Mouse (Mus musculus) hindbrain, embryonic 16.5 days (tissue): ENCODE measurements around the gene Tmem170. TPM values are rescaled to one million over a fixed set of nuclear protein-coding genes. Genes with fewer than 3 reads are reported as not detected.
"Not testable (repeated sequence)": the region's sequence is repeated elsewhere in the genome, so short reads cannot be mapped to it uniquely, and the experiment has no call there.

Experiments
- ATAC-seq: fragments of 200-750 bp; cut with Nextera tagmentation; 2 replicates; pipeline ENCODE4 v1.8.0; 2017; ENCODE audit warnings: moderate TSS enrichment, moderate library complexity
- H3K27ac ChIP-seq: fragments of 300-500 bp; sonication (generic); 2 replicates; pipeline ENCODE4 v1.5.1; 2014; ENCODE audit warnings: low read depth, mild to moderate bottlenecking, control low read depth, low read length, moderate library complexity
- H3K27me3 ChIP-seq: fragments of 300-500 bp; sonication (generic); replicated peaks from 2 replicates; pipeline ENCODE4 v1.6.1; 2014; ENCODE audit warnings: low read length; ENCODE audit not compliant: control insufficient read depth, insufficient read depth
- H3K36me3 ChIP-seq: fragments of 300-500 bp; sonication (generic); 2 replicates; pipeline ENCODE4 v1.6.1; 2014; ENCODE audit warnings: mild to moderate bottlenecking, low read length, moderate library complexity, mixed read lengths; ENCODE audit not compliant: control insufficient read depth, insufficient read depth
- H3K4me1 ChIP-seq: fragments of 300-500 bp; sonication (generic); 2 replicates; pipeline ENCODE4 v1.6.1; 2014; ENCODE audit warnings: low read depth, low read length; ENCODE audit not compliant: control insufficient read depth, insufficient read depth
- H3K4me2 ChIP-seq: fragments of 300-500 bp; sonication (generic); 2 replicates; pipeline ENCODE4 v1.6.1; 2014; ENCODE audit warnings: mild to moderate bottlenecking, low read length, control low read depth, moderate library complexity
- H3K4me3 ChIP-seq: fragments of 300-500 bp; sonication (generic); 2 replicates; pipeline ENCODE4 v1.5.1; 2014; ENCODE audit warnings: mild to moderate bottlenecking, low read length, control low read depth, moderate library complexity
- H3K9ac ChIP-seq: fragments of 300-500 bp; sonication (generic); 2 replicates; pipeline ENCODE4 v1.6.1; 2014; ENCODE audit warnings: low read depth, mild to moderate bottlenecking, control low read depth, low read length, moderate library complexity
- H3K9me3 ChIP-seq: fragments of 300-500 bp; sonication (generic); 2 replicates; pipeline ENCODE4 v1.6.1; 2014; ENCODE audit warnings: mild to moderate bottlenecking, low read length, moderate library complexity; ENCODE audit not compliant: control insufficient read depth
- WGBS: fragments of 180-500 bp; shearing (Covaris S2); extraction: QIAGEN DNeasy Blood & Tissue Kit; methylation state at CpG from one replicate; pipeline ENCODE4 v1.1.7; 2014; 5-methylcytosine and 5-hydroxymethylcytosine counted together
- polyA plus RNA-seq: library from polyadenylated mRNA; unstranded; fragments of >200 nt; fragmentation: Nextera tagmentation; extraction: Ambion mirVana; gene quantifications from 2 replicates; pipeline ENCODE4 v1.2.1, GENCODE M21; 2015

The Tmem170 gene
- polyA plus RNA-seq, 1 experiment from 2014 or later = 3.6 TPM

DNA sequence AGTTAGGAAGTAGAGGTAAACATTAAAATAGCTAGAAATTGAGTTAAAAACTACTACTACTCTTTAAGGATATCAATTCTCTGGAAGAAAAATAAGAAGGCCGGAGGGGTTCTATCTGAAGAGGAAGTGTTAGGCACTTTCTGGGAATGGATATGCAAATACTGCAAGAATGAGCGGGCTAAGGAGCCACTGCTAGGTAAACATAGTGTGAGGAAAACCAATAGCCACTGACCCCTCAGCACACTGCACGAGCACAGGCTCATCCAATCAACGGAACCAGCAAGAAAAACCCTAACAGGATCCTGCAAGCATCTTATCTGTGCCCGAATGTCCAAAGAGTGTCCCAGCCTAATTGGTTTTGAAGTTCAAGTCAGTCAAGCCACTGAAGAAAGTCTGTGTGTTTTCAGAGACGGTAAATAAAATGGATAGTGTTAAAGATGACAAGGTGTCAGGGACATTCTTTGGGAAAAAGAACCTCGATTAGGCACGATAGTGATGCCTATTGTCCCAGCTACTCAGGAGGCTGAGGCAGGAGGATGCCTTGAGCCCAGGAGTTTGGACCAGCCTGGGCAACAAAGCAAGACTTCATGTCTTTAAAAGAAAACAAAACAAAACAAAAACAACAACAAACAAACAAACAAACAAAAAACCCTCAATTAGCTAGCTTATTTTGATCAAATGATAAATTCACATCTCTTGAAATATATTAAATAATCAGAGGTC is 11.3 kb downstream of the Tmem170 start:
- Histone ChIP-seq H3K4me3 (no peak overlapping the region), H3K9ac (no peak overlapping the region), H3K9me3 (no peaks in the 10 kb centered on the region), H3K27me3 (no peaks in the 10 kb centered on the region), H3K4me2 (no peak overlapping the region), H3K36me3 (no peaks in the 10 kb centered on the region), H3K4me1 (no peaks in the 10 kb centered on the region), H3K27ac (no peak overlapping the region)
- 94% methylated on average over 8 of the region's 8 CpGs for WGBS
- ATAC-seq = no peak

DNA sequence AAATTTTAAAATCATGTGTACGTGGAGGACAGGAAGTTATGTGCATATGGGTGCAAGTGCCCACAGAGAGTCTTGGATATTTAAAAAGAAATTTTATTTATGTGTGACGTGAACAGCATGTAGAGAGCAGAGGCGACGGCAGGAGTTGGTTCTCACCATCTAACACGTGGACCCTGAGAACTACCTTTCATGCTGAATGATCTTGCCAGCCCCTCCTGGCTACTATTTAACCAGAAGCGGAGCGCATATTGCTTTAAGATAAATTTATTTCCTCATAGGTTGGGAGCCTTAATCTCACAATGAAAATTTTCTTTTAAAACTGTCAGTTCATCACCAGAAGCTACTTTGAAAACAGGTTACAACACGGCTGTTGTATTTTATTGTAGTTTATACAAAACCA is 11.9 kb downstream of the Tmem170 start:
- H3K27ac ChIP-seq = no peak overlapping the region
- H3K4me2 ChIP-seq = no peak overlapping the region
- H3K4me1 ChIP-seq = no peaks in the 10 kb centered on the region
- 94% methylated on average over 8 of the region's 8 CpGs for WGBS
- H3K27me3 ChIP-seq = no peaks in the 10 kb centered on the region
- no peaks in the 10 kb centered on the region for H3K9me3 ChIP-seq
- H3K9ac ChIP-seq = no peak overlapping the region
- H3K36me3 ChIP-seq = no peaks in the 10 kb centered on the region
- no peak overlapping the region for H3K4me3 ChIP-seq
- ATAC-seq = no peak

DNA sequence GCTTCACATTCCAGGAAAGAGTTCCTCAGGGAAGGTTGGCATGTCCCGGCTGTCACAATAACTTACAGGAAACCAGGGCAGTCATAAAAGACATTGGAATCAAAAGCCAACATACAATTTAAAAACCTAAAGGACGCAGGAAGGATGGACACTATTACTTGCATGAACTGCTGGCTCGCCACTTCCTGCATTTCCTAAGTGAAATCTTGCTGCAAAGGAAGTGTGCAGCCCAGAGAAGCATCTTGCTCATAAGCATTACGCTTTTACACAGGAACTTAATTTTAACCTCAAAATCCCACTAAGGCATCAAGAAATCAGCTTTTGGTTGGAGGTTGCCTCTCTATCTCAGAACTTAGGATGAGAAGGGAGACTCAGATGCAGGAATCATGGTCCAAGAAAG is 13.3 kb downstream of the Tmem170 start:
- no peak for ATAC-seq
- H3K9ac ChIP-seq = no peak overlapping the region
- no peak overlapping the region for H3K4me2 ChIP-seq
- no peak overlapping the region for H3K27ac ChIP-seq
- H3K4me1 ChIP-seq = no peaks in the 10 kb centered on the region
- no peaks in the 10 kb centered on the region for H3K36me3 ChIP-seq
- no peaks in the 10 kb centered on the region for H3K9me3 ChIP-seq
- WGBS = 86% methylated on average over 4 of the region's 4 CpGs
- H3K4me3 ChIP-seq = no peak overlapping the region
- no peaks in the 10 kb centered on the region for H3K27me3 ChIP-seq

DNA sequence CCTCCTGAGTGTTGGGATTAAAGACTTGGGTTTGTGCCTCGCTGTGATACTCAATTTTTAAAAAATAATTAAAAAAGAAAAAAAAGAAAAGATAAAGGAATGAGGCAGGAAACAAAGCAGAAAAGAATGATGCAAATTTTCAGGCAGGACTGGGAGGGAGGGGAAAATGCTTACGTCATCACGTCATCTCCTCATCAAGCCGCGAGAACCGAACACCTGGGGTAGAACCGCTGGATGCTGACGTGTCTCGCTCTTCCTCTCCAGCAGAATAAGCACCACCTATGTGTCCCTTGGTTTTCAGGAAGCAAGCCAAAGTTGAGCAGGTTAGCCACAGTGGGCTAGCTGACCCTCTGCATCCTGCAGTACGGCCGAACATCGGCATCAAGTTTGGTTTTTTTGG is 20.6 kb downstream of the Tmem170 start:
- H3K4me1 ChIP-seq = peaks cover 12% of the 10 kb centered on the region
- H3K27ac ChIP-seq = no peak overlapping the region
- H3K4me2 ChIP-seq = no peak overlapping the region
- no peaks in the 10 kb centered on the region for H3K36me3 ChIP-seq
- H3K9ac ChIP-seq = no peak overlapping the region
- no peaks in the 10 kb centered on the region for H3K9me3 ChIP-seq
- WGBS = 90% methylated on average over 12 of the region's 12 CpGs
- no peak overlapping the region for H3K4me3 ChIP-seq
- H3K27me3 ChIP-seq = no peaks in the 10 kb centered on the region
- ATAC-seq = no peak

DNA sequence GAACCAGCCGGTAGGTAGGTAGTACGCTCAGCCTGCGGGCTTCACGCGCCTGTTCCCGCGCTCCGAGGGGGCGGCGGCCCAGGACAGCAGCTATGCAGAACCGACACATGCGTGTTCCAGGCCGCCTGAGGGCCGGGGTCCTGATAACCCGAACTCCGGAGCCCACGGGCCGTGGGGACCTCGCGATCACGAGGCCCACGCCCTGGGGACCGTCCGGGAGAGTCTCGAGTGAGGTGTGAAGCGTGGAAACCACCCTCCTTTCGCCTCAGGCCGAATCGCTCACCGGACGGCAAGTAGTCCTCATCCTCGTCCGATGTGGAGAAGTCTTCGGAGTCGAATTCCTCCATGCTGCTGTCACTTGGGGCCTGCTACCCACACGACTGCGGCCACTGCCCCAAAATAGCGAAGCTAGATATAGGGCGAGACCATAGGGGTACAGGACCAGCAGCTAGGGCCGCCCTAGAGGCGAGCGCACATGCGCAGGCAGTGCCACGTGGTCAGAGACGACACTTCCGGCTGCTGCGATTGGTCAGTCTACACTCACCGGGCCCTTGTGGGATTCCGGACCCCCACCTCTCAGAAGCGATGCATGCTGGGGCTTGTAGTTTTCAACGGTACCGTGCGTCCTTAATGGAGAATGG is 22.6 kb downstream of the Tmem170 start, which contains the start of gene Cfdp1:
Cfdp1 (minus strand) TSS at position 431 of the 641 bp plus-strand sequence.
- whole genome bisulfite sequencing = under 1% methylated on average over 53 of the region's 53 CpGs
- Histone ChIP-seq H3K27ac (peak within 1 kb of the TSS; percentile 66), H3K4me3 (peak within 1 kb of the TSS; percentile 98)

DNA sequence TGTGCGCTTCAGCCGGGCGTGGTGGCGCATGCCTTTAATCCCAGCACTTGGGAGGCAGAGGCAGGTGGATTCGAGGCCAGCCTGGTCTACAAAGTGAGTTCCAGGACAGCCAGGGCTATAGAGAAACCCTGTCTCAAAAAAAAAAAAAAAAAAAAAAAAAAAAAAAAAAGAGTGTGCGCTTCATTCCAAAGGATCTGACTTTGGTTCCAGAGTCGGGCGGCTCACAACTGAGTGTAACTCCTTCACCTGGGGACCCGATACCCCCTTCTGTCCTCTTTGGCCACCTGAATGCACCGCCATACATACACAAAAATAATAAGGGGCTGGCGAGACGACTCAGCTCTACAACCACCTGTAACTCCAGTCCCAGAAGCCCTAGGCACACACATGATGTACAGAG is 23.3 kb downstream of the Tmem170 start:
- not testable (repeated sequence) for H3K27me3 ChIP-seq, H3K9me3 ChIP-seq, ATAC-seq, H3K36me3 ChIP-seq, H3K27ac ChIP-seq
- Histone ChIP-seq H3K4me2 (peak overlapping the region; percentile 92), H3K4me1 (peaks cover 12% of the 10 kb centered on the region), H3K4me3 (peak overlapping the region; percentile 98), H3K9ac (peak overlapping the region; percentile 89)
- WGBS = 59% methylated on average over 12 of the region's 12 CpGs

More for the DNA sequence above, 22.6 kb downstream of the Tmem170 start, which contains the start of gene Cfdp1:
- Histone ChIP-seq H3K27me3 (no peaks in the 10 kb centered on the region), H3K4me1 (peaks cover 12% of the 10 kb centered on the region), H3K36me3 (no peaks in the 10 kb centered on the region), H3K9me3 (no peaks in the 10 kb centered on the region), H3K4me2 (peak within 1 kb of the TSS; percentile 92), H3K9ac (peak within 1 kb of the TSS; percentile 89)
- peak; percentile 100 for ATAC-seq

DNA sequence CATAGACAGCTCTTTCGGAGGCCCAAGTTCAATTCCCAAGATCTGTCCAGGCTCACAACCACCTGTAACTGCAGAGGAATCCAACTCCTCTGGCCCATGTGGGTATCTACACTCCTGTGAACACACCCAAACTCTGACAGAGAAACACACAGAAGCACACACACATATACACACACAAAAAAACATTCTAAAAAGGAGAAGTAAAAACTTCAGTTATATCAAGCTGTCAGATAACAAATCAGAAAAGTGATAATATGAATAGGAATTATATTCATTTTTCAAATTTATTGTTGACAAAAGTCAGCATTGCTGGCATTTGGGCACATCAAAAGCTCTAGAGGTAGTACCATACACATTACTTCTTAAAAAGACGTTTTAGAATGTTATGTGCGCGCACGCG is 29.8 kb downstream of the Tmem170 start:
- 97% methylated on average over 6 of the region's 6 CpGs for WGBS
- no peak overlapping the region for H3K4me3 ChIP-seq
- no peaks in the 10 kb centered on the region for H3K9me3 ChIP-seq
- H3K27ac ChIP-seq = no peak overlapping the region
- H3K9ac ChIP-seq = no peak overlapping the region
- no peaks in the 10 kb centered on the region for H3K27me3 ChIP-seq
- H3K4me2 ChIP-seq = no peak overlapping the region
- no peak for ATAC-seq
- H3K36me3 ChIP-seq = peaks cover 9% of the 10 kb centered on the region; the same call in 1 of the 2 replicates
- no peaks in the 10 kb centered on the region for H3K4me1 ChIP-seq

- Histone ChIP-seq H3K4me2 (no peak overlapping the region), H3K4me1 (no peaks in the 10 kb centered on the region), H3K4me3 (no peak overlapping the region), H3K27me3 (no peaks in the 10 kb centered on the region), H3K9me3 (no peaks in the 10 kb centered on the region), H3K36me3 (peaks cover 9% of the 10 kb centered on the region; the same call in 1 of the 2 replicates), H3K9ac (no peak overlapping the region), H3K27ac (no peak overlapping the region)
- no peak for ATAC-seq
- WGBS = 37% methylated on average over 1 of the region's 1 CpGs
Observed at GRCm38 (mm10) chr8:111835540-111835939, 41.0 kb downstream of the Tmem170 start.

- 73% methylated on average over 6 of the region's 6 CpGs for WGBS
- no peak overlapping the region for H3K27ac ChIP-seq
- no peaks in the 10 kb centered on the region for H3K27me3 ChIP-seq
- H3K36me3 ChIP-seq = peaks cover 17% of the 10 kb centered on the region
- H3K4me2 ChIP-seq = no peak overlapping the region
- H3K9ac ChIP-seq = no peak overlapping the region
- no peaks in the 10 kb centered on the region for H3K9me3 ChIP-seq
- H3K4me3 ChIP-seq = no peak overlapping the region
- no peak for ATAC-seq
- no peaks in the 10 kb centered on the region for H3K4me1 ChIP-seq
Observed at GRCm38 (mm10) chr8:111834011-111834410, 42.5 kb downstream of the Tmem170 start.
